Comparison of ENCODE assay signal across 10 mouse cellular contexts in genomic region chr1:39941237-39942179, GRCm38 (mm10). TPM values are rescaled to one million over a fixed set of nuclear protein-coding genes. Genes with fewer than 3 reads are reported as not detected.
A peak's percentile ranks its signal among the peaks of the same experiment; 100 is the strongest.
DNase-seq lines count a peak whose midpoint lies in the region; ATAC-seq and TF ChIP-seq lines count a peak whose summit lies in the region.
"Had no signal": no experiment of that assay in that cellular context is flagged by ENCODE, and none has a peak within 500 bp of the region (broad histone marks: within the 10 kb centered on the region; RNA-seq: fewer than 3 reads in every experiment).

No protein-coding gene starts in this region.

- no peaks in the 10 kb centered on the region for H3K36me3 ChIP-seq in kidney, embryonic 14.5 days (ENCODE audit: control insufficient read depth, insufficient read depth, low read length)
- H3K36me3 ChIP-seq in midbrain, embryonic 14.5 days (ENCODE audit: control insufficient read depth, insufficient read depth, low read length): 0 out of 2 replicates have a peak, but pooled peaks cover 4% of the 10 kb centered on the region
- no peaks in the 10 kb centered on the region for H3K36me3 ChIP-seq in liver, postnatal 0 days (replicated peaks; ENCODE audit: insufficient read depth, low read length)

- H3K27me3 ChIP-seq in kidney, embryonic 14.5 days (ENCODE audit: control insufficient read depth, insufficient read depth, low read length): no peaks in the 10 kb centered on the region
- H3K27me3 ChIP-seq in midbrain, embryonic 14.5 days (ENCODE audit: control insufficient read depth, insufficient read depth, low read length): no peaks in the 10 kb centered on the region
- H3K27me3 ChIP-seq in liver, postnatal 0 days (ENCODE audit: insufficient read depth, low read length): no peaks in the 10 kb centered on the region
- H3K27me3 ChIP-seq: Patski had no signal

- H3K9me3 ChIP-seq in kidney, embryonic 14.5 days (ENCODE audit: control insufficient read depth, low read length): no peaks in the 10 kb centered on the region
- no peaks in the 10 kb centered on the region for H3K9me3 ChIP-seq in midbrain, embryonic 14.5 days (ENCODE audit: control insufficient read depth, low read length)
- no peaks in the 10 kb centered on the region for H3K9me3 ChIP-seq in liver, postnatal 0 days (ENCODE audit: low read length)

- H3K4me2 ChIP-seq in kidney, embryonic 14.5 days (replicated peaks; ENCODE audit: low read depth, low read length): no peak overlapping the region
- no peak overlapping the region for H3K4me2 ChIP-seq in midbrain, embryonic 14.5 days (ENCODE audit: low read length)
- H3K4me2 ChIP-seq in liver, postnatal 0 days (ENCODE audit: low read depth, low read length): no peak overlapping the region

- TF ChIP-seq EP300 in liver, postnatal 0 days (IDR thresholded peaks at IDR 0.05; ENCODE audit: low read depth): no peak

- no peak for ATAC-seq in kidney, embryonic 14.5 days (ENCODE audit: low FRiP score, low TSS enrichment)
- no peak for ATAC-seq in midbrain, embryonic 14.5 days (ENCODE audit: low FRiP score, low TSS enrichment)
- no peak for ATAC-seq in liver, postnatal 0 days
- ATAC-seq: Patski had no signal

- H3K9ac ChIP-seq in kidney, embryonic 14.5 days (ENCODE audit: low read depth, low read length): 0 out of 2 replicates have a peak overlapping the region, but pooled peaks have one; percentile 19
- H3K9ac ChIP-seq in midbrain, embryonic 14.5 days (replicated peaks; ENCODE audit: low read length): no peak overlapping the region
- no peak overlapping the region for H3K9ac ChIP-seq in liver, postnatal 0 days (replicated peaks)

- DNase-seq in kidney, postnatal 10 days: no peak
- peak; percentile 73 for DNase-seq in adrenal gland, postnatal 10 days
- peak; percentile 63 to 78 for DNase-seq in cerebellum, postnatal 10 days
- DNase-seq in midbrain, embryonic 14.5 days: no peak
- DNase-seq in gastrocnemius, adult 8-10 months (ENCODE audit: low spot score in 2 of 2): no peak
- no peak for DNase-seq in thymus, postnatal 14 days
- no peak for DNase-seq in liver, postnatal 0 days
- DNase-seq: lung, adult 2 months had no signal

- TF ChIP-seq CTCF in liver, postnatal 0 days (IDR thresholded peaks at IDR 0.05; ENCODE audit: low read depth): no peak

- H3K4me1 ChIP-seq in kidney, embryonic 14.5 days (ENCODE audit: control insufficient read depth, insufficient read depth, low read length): peaks cover 39% of the 10 kb centered on the region
- H3K4me1 ChIP-seq in midbrain, embryonic 14.5 days (ENCODE audit: control insufficient read depth, insufficient read depth, low read length): peaks cover 89% of the 10 kb centered on the region
- H3K4me1 ChIP-seq in liver, postnatal 0 days (ENCODE audit: insufficient read depth): peaks cover 46% of the 10 kb centered on the region

- 75% methylated on average over 10 of the region's 10 CpGs for WGBS in kidney, embryonic 14.5 days
- 74% methylated on average over 10 of the region's 10 CpGs for WGBS in midbrain, embryonic 14.5 days
- 71% methylated on average over 10 of the region's 10 CpGs for WGBS in liver, postnatal 0 days (ENCODE audit: insufficient replicate concordance)

- H3K27ac ChIP-seq in kidney, embryonic 14.5 days (ENCODE audit: low read depth, low read length): no peak overlapping the region
- peak overlapping the region; percentile 67 for H3K27ac ChIP-seq in midbrain, embryonic 14.5 days (replicated peaks; ENCODE audit: low read depth, low read length)
- no peak overlapping the region for H3K27ac ChIP-seq in liver, postnatal 0 days (ENCODE audit: low read depth)

- H3K4me3 ChIP-seq in kidney, embryonic 14.5 days (ENCODE audit: low read length): no peak overlapping the region
- H3K4me3 ChIP-seq in midbrain, embryonic 14.5 days (replicated peaks; ENCODE audit: low read depth, low read length): no peak overlapping the region
- H3K4me3 ChIP-seq in liver, postnatal 0 days (ENCODE audit: low read depth, low read length): no peak overlapping the region

RNA-seq across cellular contexts. Expression of gene Map4k4, which starts 40.8 kb away (rescaled TPM):
- 40.1 and 48.2 TPM in 2 replicates for polyA plus RNA-seq in kidney, embryonic 14.5 days (2014; fragmentation: Nextera tagmentation; extraction: Ambion mirVana)
- 100 to 1,000 TPM; 138 to 167 TPM for total RNA-seq in adrenal gland, postnatal 10 days (2021)
- polyA plus RNA-seq in midbrain, embryonic 14.5 days (2014; fragmentation: Nextera tagmentation; extraction: Ambion mirVana): 48.9 and 56.7 TPM in 2 replicates
- 10 to 100 TPM; 10.5 to 18.2 (median 16.4) TPM for total RNA-seq in gastrocnemius, adult 8-10 months (2022)
- polyA plus RNA-seq in liver, postnatal 0 days (2015; fragmentation: Nextera tagmentation; extraction: Ambion mirVana): 4.0 and 4.2 TPM in 2 replicates

Comparison
In these comparisons a context has a peak if more than half of its experiments do, and no peak if none do; other contexts are left out.
1. DNase-seq: peak in adrenal gland, postnatal 10 days (single experiment) and cerebellum, postnatal 10 days (2 of 2); none in kidney, postnatal 10 days (single experiment), midbrain, embryonic 14.5 days (single experiment), gastrocnemius, adult 8-10 months (0 of 2), thymus, postnatal 14 days (single experiment) and liver, postnatal 0 days (single experiment).